Mouse (Mus musculus) forebrain, embryonic 13.5 days (tissue): ENCODE results near the gene Lrmda. TPM values are rescaled to one million over a fixed set of nuclear protein-coding genes. Genes with fewer than 3 reads are reported as not detected.

Source experiments
- ATAC-seq: fragments of 200-750 bp; cut with Nextera tagmentation; 2 replicates; pipeline ENCODE4 v1.8.0; 2017
- H3K27ac ChIP-seq: fragments of 300-500 bp; sonication (generic); 2 replicates; pipeline ENCODE4 v1.5.1; 2015; ENCODE audit warnings: inconsistent platforms, mild to moderate bottlenecking, moderate library complexity
- H3K27me3 ChIP-seq: fragments of 300-500 bp; sonication (generic); 2 replicates; pipeline ENCODE4 v1.6.1; 2015; ENCODE audit warnings: mild to moderate bottlenecking, inconsistent platforms
- H3K36me3 ChIP-seq: fragments of 300-500 bp; sonication (generic); 2 replicates; pipeline ENCODE4 v1.6.1; 2015; ENCODE audit warnings: mild to moderate bottlenecking, inconsistent platforms; ENCODE audit not compliant: poor library complexity, severe bottlenecking
- H3K4me1 ChIP-seq: fragments of 300-500 bp; sonication (generic); 2 replicates; pipeline ENCODE4 v1.6.1; 2015; ENCODE audit warnings: inconsistent platforms
- H3K4me2 ChIP-seq: fragments of 300-500 bp; sonication (generic); 2 replicates; pipeline ENCODE4 v1.6.1; 2015; ENCODE audit warnings: inconsistent platforms, mild to moderate bottlenecking, moderate library complexity
- H3K4me3 ChIP-seq: fragments of 300-500 bp; sonication (generic); 2 replicates; pipeline ENCODE4 v1.5.1; 2015; ENCODE audit warnings: mild to moderate bottlenecking, inconsistent platforms
- H3K9ac ChIP-seq: fragments of 300-500 bp; sonication (generic); 2 replicates; pipeline ENCODE4 v1.6.1; 2015; ENCODE audit warnings: mild to moderate bottlenecking, inconsistent platforms
- H3K9me3 ChIP-seq: fragments of 300-500 bp; sonication (generic); replicated peaks from 2 replicates; pipeline ENCODE4 v1.6.1; 2016; ENCODE audit warnings: inconsistent platforms
- WGBS: fragments of 180-500 bp; shearing (Covaris S2); methylation state at CpG from one replicate; pipeline ENCODE4 v1.1.7; 2015; 5-methylcytosine and 5-hydroxymethylcytosine counted together
- polyA plus RNA-seq: library from polyadenylated mRNA; unstranded; fragments of >200 nt; fragmentation: Nextera tagmentation; extraction: Ambion mirVana; gene quantifications from 2 replicates; pipeline ENCODE4 v1.2.1, GENCODE M21; 2015

Gene Lrmda
- polyA plus RNA-seq, 1 experiment from 2014 or later, result not detected

GRCm38 (mm10) chr14:22727548-22727947, 708.0 kb downstream of the Lrmda start:
- no peak overlapping the region for H3K9ac ChIP-seq
- H3K27ac ChIP-seq, result no peak overlapping the region
- no peaks in the 10 kb centered on the region for H3K4me1 ChIP-seq
- 82% methylated on average over 2 of the region's 2 CpGs for WGBS
- H3K9me3 ChIP-seq, result no peaks in the 10 kb centered on the region
- no peak overlapping the region for H3K4me2 ChIP-seq
- no peak for ATAC-seq
- no peaks in the 10 kb centered on the region for H3K36me3 ChIP-seq
- peaks cover 67% of the 10 kb centered on the region for H3K27me3 ChIP-seq
- no peak overlapping the region for H3K4me3 ChIP-seq

GRCm38 (mm10) chr14:22728611-22729223, 709.2 kb downstream of the Lrmda start:
- WGBS, result 62% methylated on average over 8 of the region's 8 CpGs
- ATAC-seq, result peak; percentile 57

GRCm38 (mm10) chr14:22738603-22739002, 719.1 kb downstream of the Lrmda start:
- Histone ChIP-seq H3K4me2 (peak overlapping the region; percentile 28), H3K4me1 (peaks cover 11% of the 10 kb centered on the region; the same call in 1 of the 2 replicates), H3K9ac (no peak overlapping the region), H3K27me3 (peaks cover 80% of the 10 kb centered on the region), H3K27ac (no peak overlapping the region), H3K36me3 (no peaks in the 10 kb centered on the region), H3K9me3 (no peaks in the 10 kb centered on the region), H3K4me3 (no peak overlapping the region)
- 26% methylated on average over 11 of the region's 11 CpGs for WGBS
- peak; percentile 81 for ATAC-seq

More at GRCm38 (mm10) chr14:22728611-22729223, 709.2 kb downstream of the Lrmda start:
- Histone ChIP-seq H3K4me3 (no peak overlapping the region), H3K9me3 (no peaks in the 10 kb centered on the region), H3K36me3 (no peaks in the 10 kb centered on the region), H3K27ac (no peak overlapping the region), H3K9ac (no peak overlapping the region), H3K4me1 (no peaks in the 10 kb centered on the region), H3K4me2 (no peak overlapping the region), H3K27me3 (peaks cover 58% of the 10 kb centered on the region)

GRCm38 (mm10) chr14:22742527-22742926, 723.0 kb downstream of the Lrmda start:
- Histone ChIP-seq H3K4me3 (no peak overlapping the region), H3K9me3 (no peaks in the 10 kb centered on the region), H3K27me3 (peaks cover 73% of the 10 kb centered on the region), H3K9ac (no peak overlapping the region), H3K4me2 (no peak overlapping the region), H3K4me1 (peaks cover 32% of the 10 kb centered on the region), H3K27ac (no peak overlapping the region), H3K36me3 (no peaks in the 10 kb centered on the region)
- ATAC-seq, result no peak

GRCm38 (mm10) chr14:22743264-22743663, 723.8 kb downstream of the Lrmda start:
- no peak for ATAC-seq
- H3K4me1 ChIP-seq, result peaks cover 27% of the 10 kb centered on the region
- H3K36me3 ChIP-seq, result no peaks in the 10 kb centered on the region
- H3K4me2 ChIP-seq, result no peak overlapping the region
- 82% methylated on average over 4 of the region's 4 CpGs for WGBS
- no peaks in the 10 kb centered on the region for H3K9me3 ChIP-seq
- H3K27ac ChIP-seq, result no peak overlapping the region
- peaks cover 73% of the 10 kb centered on the region for H3K27me3 ChIP-seq
- no peak overlapping the region for H3K9ac ChIP-seq
- H3K4me3 ChIP-seq, result no peak overlapping the region

- WGBS, result 10% methylated on average over 5 of the region's 5 CpGs
- Histone ChIP-seq H3K27ac (no peak overlapping the region), H3K4me1 (peaks cover 21% of the 10 kb centered on the region), H3K9me3 (no peaks in the 10 kb centered on the region), H3K36me3 (no peaks in the 10 kb centered on the region), H3K4me2 (no peak overlapping the region), H3K4me3 (no peak overlapping the region), H3K9ac (no peak overlapping the region), H3K27me3 (peaks cover 74% of the 10 kb centered on the region)
- no peak for ATAC-seq
These were observed 725.2 kb downstream of the Lrmda start for GRCm38 (mm10) chr14:22744701-22745100.

GRCm38 (mm10) chr14:22745263-22745881, 725.9 kb downstream of the Lrmda start:
- no peak overlapping the region for H3K27ac ChIP-seq
- H3K9me3 ChIP-seq, result no peaks in the 10 kb centered on the region
- ATAC-seq, result peak; percentile 86
- H3K9ac ChIP-seq, result no peak overlapping the region
- no peak overlapping the region for H3K4me2 ChIP-seq
- 24% methylated on average over 1 of the region's 1 CpGs for WGBS
- no peaks in the 10 kb centered on the region for H3K36me3 ChIP-seq
- peaks cover 21% of the 10 kb centered on the region for H3K4me1 ChIP-seq
- no peak overlapping the region for H3K4me3 ChIP-seq
- H3K27me3 ChIP-seq, result peaks cover 74% of the 10 kb centered on the region

GRCm38 (mm10) chr14:22745882-22746480, 726.5 kb downstream of the Lrmda start:
- H3K4me1 ChIP-seq, result peaks cover 21% of the 10 kb centered on the region
- H3K27ac ChIP-seq, result peak overlapping the region; percentile 74
- H3K9ac ChIP-seq, result no peak overlapping the region
- H3K9me3 ChIP-seq, result no peaks in the 10 kb centered on the region
- H3K4me3 ChIP-seq, result no peak overlapping the region
- 0% methylated on average over 5 of the region's 5 CpGs for WGBS
- H3K4me2 ChIP-seq, result peak overlapping the region; percentile 39
- peak; percentile 78 for ATAC-seq
- H3K27me3 ChIP-seq, result peaks cover 77% of the 10 kb centered on the region
- no peaks in the 10 kb centered on the region for H3K36me3 ChIP-seq

- Histone ChIP-seq H3K27ac (no peak overlapping the region), H3K9ac (no peak overlapping the region), H3K9me3 (no peaks in the 10 kb centered on the region), H3K36me3 (no peaks in the 10 kb centered on the region), H3K4me3 (no peak overlapping the region), H3K4me2 (no peak overlapping the region), H3K27me3 (peaks cover 78% of the 10 kb centered on the region), H3K4me1 (peaks cover 21% of the 10 kb centered on the region)
- 92% methylated on average over 5 of the region's 5 CpGs for WGBS
- ATAC-seq, result no peak
These were observed 728.3 kb downstream of the Lrmda start for GRCm38 (mm10) chr14:22747816-22748215.

GRCm38 (mm10) chr14:22750409-22750808, 730.9 kb downstream of the Lrmda start:
- no peak for ATAC-seq
- no peak overlapping the region for H3K4me3 ChIP-seq
- H3K27me3 ChIP-seq, result peaks cover 72% of the 10 kb centered on the region
- no peak overlapping the region for H3K27ac ChIP-seq
- peaks cover 11% of the 10 kb centered on the region for H3K4me1 ChIP-seq
- no peak overlapping the region for H3K4me2 ChIP-seq
- H3K36me3 ChIP-seq, result no peaks in the 10 kb centered on the region
- H3K9me3 ChIP-seq, result no peaks in the 10 kb centered on the region
- no peak overlapping the region for H3K9ac ChIP-seq

- 85% methylated on average over 10 of the region's 10 CpGs for WGBS
- Histone ChIP-seq H3K36me3 (no peaks in the 10 kb centered on the region), H3K27me3 (peaks cover 79% of the 10 kb centered on the region), H3K9ac (no peak overlapping the region), H3K4me2 (no peak overlapping the region), H3K4me3 (no peak overlapping the region), H3K9me3 (no peaks in the 10 kb centered on the region), H3K4me1 (peaks cover 3% of the 10 kb centered on the region), H3K27ac (no peak overlapping the region)
- ATAC-seq, result no peak
These were observed 731.8 kb downstream of the Lrmda start for GRCm38 (mm10) chr14:22751290-22751689.

GRCm38 (mm10) chr14:22754633-22755032, 735.1 kb downstream of the Lrmda start:
- H3K4me3 ChIP-seq, result no peak overlapping the region
- no peaks in the 10 kb centered on the region for H3K9me3 ChIP-seq
- H3K27ac ChIP-seq, result no peak overlapping the region
- H3K36me3 ChIP-seq, result no peaks in the 10 kb centered on the region
- peaks cover 57% of the 10 kb centered on the region for H3K27me3 ChIP-seq
- no peak overlapping the region for H3K9ac ChIP-seq
- WGBS, result 97% methylated on average over 5 of the region's 5 CpGs
- no peak for ATAC-seq
- no peaks in the 10 kb centered on the region for H3K4me1 ChIP-seq
- H3K4me2 ChIP-seq, result no peak overlapping the region
